Mouse (Mus musculus) midbrain, postnatal 0 days (tissue): Measurements from ENCODE around the gene Cacng1. TPM values are rescaled to one million over a fixed set of nuclear protein-coding genes. Genes with fewer than 3 reads are reported as not detected.
A peak's percentile ranks its signal among the peaks of the same experiment; 100 is the strongest.

Experiments
- ATAC-seq: fragments of 200-750 bp; cut with Nextera tagmentation; 2 replicates; pipeline ENCODE4 v1.8.0; 2017; ENCODE audit warnings: moderate number of reproducible peaks, mild to moderate bottlenecking, moderate TSS enrichment, moderate library complexity; ENCODE audit not compliant: low FRiP score
- DNase-seq: peaks from one replicate; pipeline ENCODE4 v3.0.0-alpha.2; 2015; ENCODE audit warnings: low spot score
- H3K27ac ChIP-seq: fragments of 300-500 bp; sonication (generic); 2 replicates; pipeline ENCODE4 v1.5.1; 2014; ENCODE audit warnings: low read depth, mild to moderate bottlenecking, low read length, mixed read lengths
- H3K27me3 ChIP-seq: fragments of 300-500 bp; sonication (generic); 2 replicates; pipeline ENCODE4 v1.6.1; 2014; ENCODE audit warnings: low read length, control low read depth, mixed read lengths; ENCODE audit not compliant: insufficient read depth
- H3K36me3 ChIP-seq: fragments of 300-500 bp; sonication (generic); 2 replicates; pipeline ENCODE4 v1.6.1; 2014; ENCODE audit warnings: low read length, control low read depth, mixed read lengths; ENCODE audit not compliant: insufficient read depth
- H3K4me1 ChIP-seq: fragments of 300-500 bp; sonication (generic); 2 replicates; pipeline ENCODE4 v1.6.1; 2014; ENCODE audit warnings: mild to moderate bottlenecking, control low read depth, antibody characterized with exemption, low read length, mixed read lengths; ENCODE audit not compliant: insufficient read depth
- H3K4me2 ChIP-seq: fragments of 300-500 bp; sonication (generic); 2 replicates; pipeline ENCODE4 v1.6.1; 2014; ENCODE audit warnings: low read depth, mild to moderate bottlenecking, low read length, mixed read lengths; ENCODE audit not compliant: poor library complexity, severe bottlenecking
- H3K4me3 ChIP-seq: fragments of 300-500 bp; sonication (generic); 2 replicates; pipeline ENCODE4 v1.5.1; 2014; ENCODE audit warnings: low read depth, mild to moderate bottlenecking, low read length, moderate library complexity
- H3K9ac ChIP-seq: fragments of 300-500 bp; sonication (generic); replicated peaks from 2 replicates; pipeline ENCODE4 v1.6.1; 2014; ENCODE audit warnings: mild to moderate bottlenecking, low read length, moderate library complexity, mixed read lengths; ENCODE audit not compliant: poor library complexity, severe bottlenecking
- H3K9me3 ChIP-seq: fragments of 300-500 bp; sonication (generic); 2 replicates; pipeline ENCODE4 v1.6.1; 2016; ENCODE audit warnings: low read length, control low read depth
- CTCF ChIP-seq: IDR thresholded peaks from 2 replicates; pipeline ENCODE4 v1.5.1; 2016; ENCODE audit warnings: antibody characterized with exemption, mild to moderate bottlenecking
- WGBS: fragments of 180-500 bp; shearing (Covaris S2); extraction: QIAGEN DNeasy Blood & Tissue Kit; methylation state at CpG from one replicate; pipeline ENCODE4 v1.1.7; 2014; 5-methylcytosine and 5-hydroxymethylcytosine counted together
- polyA plus RNA-seq: library from polyadenylated mRNA; unstranded; fragments of >200 nt; fragmentation: Nextera tagmentation; extraction: Ambion mirVana; gene quantifications from 2 replicates; pipeline ENCODE4 v1.2.1, GENCODE M21; 2015
- total RNA-seq: library from RNA; depleted of rRNA; stranded (reverse); fragments of >200 nt; gene quantifications from 2 replicates; pipeline ENCODE4 v1.2.3, GENCODE M21; 2014

Gene Cacng1
- total and polyA plus RNA-seq, 2 experiments from 2014 or later, result 1.2 to 1.8 TPM

- DNase-seq (no peak), ATAC-seq (no peak)
- no peak overlapping the region for H3K27ac ChIP-seq
- no peak overlapping the region for H3K4me2 ChIP-seq
- H3K36me3 ChIP-seq, result no peaks in the 10 kb centered on the region
- WGBS, result 91% methylated on average over 9 of the region's 9 CpGs
- no peaks in the 10 kb centered on the region for H3K27me3 ChIP-seq
- no peaks in the 10 kb centered on the region for H3K9me3 ChIP-seq
- no peak overlapping the region for H3K4me3 ChIP-seq
- no peaks in the 10 kb centered on the region for H3K4me1 ChIP-seq
- no peak for TF ChIP-seq CTCF
- H3K9ac ChIP-seq, result no peak overlapping the region
Measured at GRCm38 (mm10) chr11:107720264-107721021, 4.1 kb upstream of the Cacng1 start.

- H3K27ac ChIP-seq, result no peak overlapping the region
- TF ChIP-seq CTCF, result no peak
- no peaks in the 10 kb centered on the region for H3K9me3 ChIP-seq
- DNase-seq (no peak), ATAC-seq (no peak)
- no peak overlapping the region for H3K9ac ChIP-seq
- no peak overlapping the region for H3K4me2 ChIP-seq
- H3K4me3 ChIP-seq, result no peak overlapping the region
- 79% methylated on average over 7 of the region's 7 CpGs for WGBS
- H3K27me3 ChIP-seq, result no peaks in the 10 kb centered on the region; the same call in 1 of the 2 replicates
- H3K4me1 ChIP-seq, result no peaks in the 10 kb centered on the region
- no peaks in the 10 kb centered on the region for H3K36me3 ChIP-seq
Measured at GRCm38 (mm10) chr11:107714368-107714767, 2.0 kb downstream of the Cacng1 start.

GRCm38 (mm10) chr11:107710379-107710778 lies 5.9 kb downstream of the Cacng1 start:
- Histone ChIP-seq H3K9ac (no peak overlapping the region), H3K4me1 (0 out of 2 replicates have a peak, but pooled peaks cover 8% of the 10 kb centered on the region), H3K27ac (no peak overlapping the region), H3K36me3 (no peaks in the 10 kb centered on the region), H3K4me3 (no peak overlapping the region), H3K27me3 (no peaks in the 10 kb centered on the region; the same call in 1 of the 2 replicates), H3K4me2 (no peak overlapping the region), H3K9me3 (no peaks in the 10 kb centered on the region)
- no peak for TF ChIP-seq CTCF
- ATAC-seq (no peak), DNase-seq (no peak)
- WGBS, result 84% methylated on average over 3 of the region's 3 CpGs

GRCm38 (mm10) chr11:107707897-107708610 lies 8.3 kb downstream of the Cacng1 start:
- TF ChIP-seq CTCF, result no peak
- WGBS, result 15% methylated on average over 20 of the region's 20 CpGs
- peak; percentile 57 for DNase-seq
- Histone ChIP-seq H3K9ac (no peak overlapping the region), H3K4me1 (0 out of 2 replicates have a peak, but pooled peaks cover 9% of the 10 kb centered on the region), H3K36me3 (no peaks in the 10 kb centered on the region), H3K9me3 (no peaks in the 10 kb centered on the region), H3K27me3 (no peaks in the 10 kb centered on the region; the same call in 1 of the 2 replicates), H3K4me3 (no peak overlapping the region), H3K27ac (no peak overlapping the region), H3K4me2 (peak overlapping the region; percentile 12; the same call in 1 of the 2 replicates)
- no peak; the same call in 1 of the 2 replicates for ATAC-seq

GRCm38 (mm10) chr11:107705476-107706074 lies 10.7 kb downstream of the Cacng1 start:
- H3K4me3 ChIP-seq, result no peak overlapping the region
- no peaks in the 10 kb centered on the region for H3K36me3 ChIP-seq
- H3K27ac ChIP-seq, result no peak overlapping the region
- no peaks in the 10 kb centered on the region for H3K9me3 ChIP-seq
- no peaks in the 10 kb centered on the region; the same call in 1 of the 2 replicates for H3K27me3 ChIP-seq
- 54% methylated on average over 11 of the region's 11 CpGs for WGBS
- no peak for TF ChIP-seq CTCF
- H3K9ac ChIP-seq, result no peak overlapping the region
- H3K4me2 ChIP-seq, result no peak overlapping the region
- DNase-seq, result no peak
- 0 out of 2 replicates have a peak, but pooled peaks cover 9% of the 10 kb centered on the region for H3K4me1 ChIP-seq
- peak; percentile 34; the same call in 1 of the 2 replicates for ATAC-seq
